Mouse (Mus musculus): ENCODE results near the gene Psmg4. TPM values are rescaled to one million over a fixed set of nuclear protein-coding genes. Genes with fewer than 3 reads are reported as not detected.
A peak's percentile ranks its signal among the peaks of the same experiment; 100 is the strongest.

Psmg4 gene
- total RNA-seq, 2 experiments from 2014 or later: 19.4 to 20.6 TPM

DNA sequence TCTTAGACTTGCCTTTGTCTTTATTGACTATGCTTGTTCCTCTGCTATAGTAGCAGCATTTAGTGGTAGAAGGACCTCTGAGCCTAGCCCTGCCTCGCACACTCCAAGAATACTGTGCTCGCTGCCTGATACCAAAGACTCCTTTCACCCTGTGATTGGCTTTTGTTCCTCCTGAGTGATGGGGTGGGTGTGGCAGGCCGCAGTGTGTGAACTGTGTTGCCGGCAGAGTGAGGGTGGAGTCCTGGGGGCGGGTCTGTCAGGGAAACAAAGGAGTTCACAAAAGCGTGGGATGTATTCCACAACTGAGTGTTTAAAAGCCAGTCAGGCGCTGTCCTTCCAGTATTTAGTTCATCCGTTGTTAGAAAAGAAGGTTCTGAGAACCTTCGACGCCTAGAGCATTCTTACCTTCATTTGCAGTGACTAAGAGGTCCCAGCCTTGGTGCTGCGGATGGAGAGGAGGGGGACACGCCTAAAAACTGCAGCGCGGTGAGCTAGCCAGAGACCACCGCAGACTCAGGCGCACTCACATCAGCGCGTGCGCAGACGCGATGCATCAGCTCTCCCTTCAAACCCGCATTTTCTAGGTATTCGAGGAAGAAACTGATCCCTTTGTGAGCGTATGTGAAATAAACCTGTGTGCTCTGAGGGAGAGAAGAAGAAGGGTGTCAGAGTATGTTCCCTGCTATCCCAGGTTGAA lies 31.6 kb upstream of the Psmg4 start:
- TF ChIP-seq CTCF (IDR thresholded peaks at IDR 0.05): no peak
- DNase-seq (ENCODE audit: extremely low spot score in 1 of 2, low spot score in 2 of 2): peak in 1 of 2 experiments; percentile 59
- Histone ChIP-seq H3K4me3 (peak overlapping the region; percentile 60), H3K27ac (peak overlapping the region; percentile 63)
- intact Hi-C loops (cut with DNase I): loop anchor here (2.0 kb wide), 1 partner anchor 52 kb away; the partner anchor contains the start of gene Tubb2a

DNA sequence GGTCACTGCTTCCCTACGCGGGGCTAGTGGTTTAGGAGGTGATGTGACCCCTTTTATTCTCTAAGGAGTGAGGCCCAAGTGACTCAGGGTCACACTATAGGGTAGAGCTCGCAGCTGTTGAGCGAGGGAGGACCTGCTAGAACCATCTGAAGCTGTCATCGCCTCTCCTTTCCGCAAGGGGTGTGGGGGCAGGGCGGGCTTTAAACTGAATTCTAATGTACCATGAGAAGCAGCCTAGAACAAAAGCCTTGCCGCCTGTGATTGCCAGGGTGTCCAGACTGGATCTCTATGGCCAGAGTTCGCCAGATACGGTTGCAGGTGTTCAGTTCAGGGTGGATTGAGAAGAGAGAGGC lies 31.1 kb upstream of the Psmg4 start:
- peak in 1 of 2 experiments; percentile 42 for DNase-seq (ENCODE audit: extremely low spot score in 1 of 2, low spot score in 2 of 2)
- Histone ChIP-seq H3K27ac (peak overlapping the region; percentile 63; the same call in 1 of the 2 replicates), H3K4me3 (peak overlapping the region; percentile 60; the same call in 1 of the 2 replicates)
- intact Hi-C loops (cut with DNase I): loop anchor here (2.0 kb wide), 1 partner anchor 53 kb away; the partner anchor contains the start of gene Tubb2a
- no peak; the same call in 1 of the 2 replicates for TF ChIP-seq CTCF (IDR thresholded peaks at IDR 0.05)

DNA sequence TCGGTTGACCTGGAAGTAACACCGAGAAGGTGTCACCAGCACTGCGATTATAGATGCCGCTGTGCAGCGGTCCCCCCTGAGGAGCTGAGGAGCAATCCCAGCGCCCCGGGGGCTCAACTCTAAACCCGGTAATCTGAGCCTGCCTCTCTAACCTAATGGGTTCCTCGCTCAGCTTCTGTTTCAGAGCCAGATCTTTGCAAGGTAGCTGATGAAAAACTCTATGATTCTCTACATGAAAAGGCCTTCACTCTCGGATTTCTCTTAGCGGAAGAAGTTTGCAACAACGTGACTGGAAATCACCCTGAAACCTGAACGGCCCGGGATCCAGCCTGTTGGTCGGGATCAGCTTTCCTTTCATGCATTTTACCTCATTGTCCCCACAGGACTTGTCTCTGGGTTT lies 30.5 kb upstream of the Psmg4 start:
- intact Hi-C loops (cut with DNase I): no loop called here
- Histone ChIP-seq H3K4me3 (no peak overlapping the region), H3K27ac (peak overlapping the region; percentile 13; the same call in 1 of the 2 replicates)
- no peak for TF ChIP-seq CTCF (IDR thresholded peaks at IDR 0.05)
- no peak for DNase-seq (ENCODE audit: extremely low spot score in 1 of 2, low spot score in 2 of 2)

DNA sequence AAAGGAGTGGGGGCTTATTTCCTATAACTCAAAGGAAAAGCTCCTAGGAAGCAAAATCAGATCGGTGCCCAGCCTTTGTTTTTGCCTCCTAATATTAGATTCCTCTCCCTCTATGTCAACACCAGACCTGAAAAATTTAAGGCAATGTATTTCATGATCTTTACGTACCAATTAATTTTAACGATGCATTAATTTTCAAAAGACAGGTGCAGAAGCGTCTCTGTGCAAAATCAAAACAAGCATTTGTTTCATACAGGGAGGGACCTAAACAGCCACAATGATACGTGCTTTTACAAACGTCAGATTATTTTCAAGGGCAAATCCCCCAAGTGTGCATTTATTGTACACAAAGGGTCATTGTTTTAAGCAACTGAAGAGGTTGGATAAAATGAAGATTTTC lies 29.9 kb upstream of the Psmg4 start:
- intact Hi-C loops (cut with DNase I): loop anchor here (1.0 kb wide), 1 partner anchor 37 kb away; no protein-coding TSS in a partner anchor
- no peak for TF ChIP-seq CTCF (IDR thresholded peaks at IDR 0.05)
- DNase-seq (ENCODE audit: extremely low spot score in 1 of 2, low spot score in 2 of 2): no peak
- no peak overlapping the region for H3K4me3 ChIP-seq
- peak overlapping the region; percentile 36; the same call in 1 of the 2 replicates for H3K27ac ChIP-seq

DNA sequence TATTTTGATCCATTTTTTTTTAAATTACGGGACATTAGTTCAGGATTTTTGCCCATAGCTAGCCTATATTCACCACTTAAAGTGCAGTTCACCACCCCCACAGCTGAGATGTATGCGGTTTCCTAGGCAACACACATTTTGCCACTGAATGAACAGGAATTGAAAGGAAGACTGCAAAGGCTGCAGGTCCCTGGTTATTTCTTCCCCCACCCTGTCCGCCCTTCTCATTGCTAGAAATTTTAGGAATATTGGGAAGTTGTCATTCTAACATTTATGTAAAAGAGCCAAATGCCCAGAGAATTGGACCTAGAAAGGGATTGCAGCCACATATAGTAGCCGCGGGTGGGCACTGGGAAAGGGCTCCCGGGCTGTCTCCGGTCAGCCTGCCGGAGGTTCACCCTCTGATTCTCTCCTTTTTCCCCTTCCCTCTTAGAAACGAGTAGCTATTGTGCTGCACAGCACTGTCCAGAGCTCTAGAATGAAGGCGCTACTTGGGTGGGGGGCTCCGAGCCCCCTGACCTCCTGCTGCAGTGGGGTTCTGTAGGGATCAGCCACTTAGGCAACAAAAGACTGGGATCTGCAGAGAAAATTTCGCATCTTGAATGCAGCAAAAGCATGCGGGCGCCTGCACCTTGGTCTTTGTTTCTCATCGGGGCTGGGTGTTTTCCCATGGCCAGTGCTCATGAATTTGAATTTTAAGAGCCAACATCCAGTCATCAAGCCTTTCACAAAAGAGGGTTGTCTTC lies 29.3 kb upstream of the Psmg4 start:
- TF ChIP-seq CTCF (IDR thresholded peaks at IDR 0.05): no peak
- H3K4me3 ChIP-seq: peak overlapping the region; percentile 26
- no peak for DNase-seq (ENCODE audit: extremely low spot score in 1 of 2, low spot score in 2 of 2)
- H3K27ac ChIP-seq: peak overlapping the region; percentile 66
- intact Hi-C loops (cut with DNase I): loop anchor here (1.0 to 2.0 kb wide), 2 partner anchors 15 to 37 kb away; no protein-coding TSS in a partner anchor

DNA sequence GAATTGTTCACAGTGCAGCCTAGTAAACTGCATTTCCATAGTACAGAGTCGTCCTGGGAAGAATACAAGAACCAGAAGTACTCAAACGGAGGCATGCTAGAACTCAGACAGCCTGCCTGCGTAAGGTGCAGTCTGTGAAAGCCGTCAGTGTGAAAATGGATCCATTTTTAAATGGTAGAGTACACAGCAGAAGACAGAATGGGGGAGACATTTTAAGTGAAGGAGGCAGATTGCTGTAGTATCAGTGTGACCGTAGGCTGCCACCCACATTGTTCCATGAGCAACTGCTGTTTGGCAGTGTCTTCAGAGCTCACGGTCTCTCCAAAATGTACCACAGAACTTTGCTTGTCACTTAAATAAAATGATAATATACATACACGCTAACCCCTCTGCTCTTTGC lies 28.5 kb upstream of the Psmg4 start:
- H3K27ac ChIP-seq: no peak overlapping the region
- intact Hi-C loops (cut with DNase I): loop anchor here (2.0 kb wide), 1 partner anchor 15 kb away; no protein-coding TSS in a partner anchor
- no peak for TF ChIP-seq CTCF (IDR thresholded peaks at IDR 0.05)
- no peak overlapping the region for H3K4me3 ChIP-seq
- peak in 1 of 2 experiments; percentile 52 for DNase-seq (ENCODE audit: extremely low spot score in 1 of 2, low spot score in 2 of 2)

DNA sequence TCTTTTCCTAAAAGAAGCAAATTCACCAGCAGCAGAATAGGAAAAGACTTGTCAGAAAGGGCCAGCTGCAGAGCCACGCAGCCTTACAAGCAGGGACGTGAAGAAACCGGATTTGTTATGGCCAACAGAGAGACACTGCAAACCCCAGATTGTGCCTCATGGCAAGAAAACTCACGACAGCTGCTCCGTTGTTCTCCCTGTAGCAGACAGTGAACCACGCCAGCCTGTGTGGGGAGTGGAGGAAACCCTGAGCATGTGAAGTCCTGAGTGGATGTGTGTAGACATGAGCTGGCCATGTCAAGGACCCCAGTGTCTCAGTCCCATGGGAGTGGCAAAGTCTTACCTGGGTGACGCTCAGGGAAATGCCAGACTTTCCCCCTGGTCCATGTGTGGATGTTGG lies 26.2 kb upstream of the Psmg4 start:
- Histone ChIP-seq H3K4me3 (no peak overlapping the region), H3K27ac (peak overlapping the region; percentile 15; the same call in 1 of the 2 replicates)
- peak in 1 of 2 experiments; percentile 47 for DNase-seq (ENCODE audit: extremely low spot score in 1 of 2, low spot score in 2 of 2)
- TF ChIP-seq CTCF (IDR thresholded peaks at IDR 0.05): no peak
- intact Hi-C loops (cut with DNase I): no loop called here

DNA sequence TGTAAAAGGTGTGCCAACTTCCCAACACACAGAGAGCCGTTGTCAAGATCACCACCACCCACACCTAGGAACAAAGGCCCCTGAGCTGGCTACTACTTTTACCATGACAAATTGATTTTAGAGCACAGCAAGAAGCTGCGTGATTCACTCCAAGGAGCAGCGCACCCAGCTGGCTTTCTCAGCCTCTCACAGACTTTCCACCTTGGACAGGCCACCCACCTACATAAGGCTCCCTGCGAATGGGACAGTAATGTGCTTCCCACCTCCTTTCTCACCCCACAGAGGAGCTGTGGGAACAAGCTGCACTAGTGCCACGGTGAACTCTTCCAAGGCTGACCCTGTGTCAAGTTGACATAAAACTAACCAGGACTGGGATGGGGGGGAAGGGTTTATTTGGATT lies 19.4 kb upstream of the Psmg4 start:
- Histone ChIP-seq H3K4me3 (no peak overlapping the region), H3K27ac (no peak overlapping the region)
- TF ChIP-seq CTCF (IDR thresholded peaks at IDR 0.05): no peak
- peak in 1 of 2 experiments; percentile 4 for DNase-seq (ENCODE audit: extremely low spot score in 1 of 2, low spot score in 2 of 2)
- intact Hi-C loops (cut with DNase I): no loop called here

DNA sequence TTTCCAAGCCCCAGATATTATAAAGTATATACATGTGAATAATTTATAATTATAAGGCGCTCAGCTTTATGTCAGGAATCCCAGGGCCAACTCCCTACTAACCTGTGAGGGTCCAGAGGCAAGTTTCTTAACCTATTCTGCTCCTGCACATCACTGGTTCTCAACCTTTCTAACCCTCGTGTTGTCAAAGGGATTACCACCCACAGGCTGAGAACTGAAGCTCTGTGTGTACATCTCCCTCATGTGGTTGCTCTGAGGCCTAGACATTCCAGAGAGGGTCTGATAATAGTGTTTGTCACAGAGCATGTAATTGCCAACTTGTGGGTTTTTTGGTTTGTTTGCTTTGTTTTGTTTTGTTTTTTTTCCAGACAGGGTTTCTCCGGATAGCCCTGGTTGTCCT lies 15.8 kb upstream of the Psmg4 start:
- intact Hi-C loops (cut with DNase I): no loop called here
- DNase-seq (ENCODE audit: extremely low spot score in 1 of 2, low spot score in 2 of 2): peak in 1 of 2 experiments; percentile 3
- H3K4me3 ChIP-seq: no peak overlapping the region
- H3K27ac ChIP-seq: no peak overlapping the region
- peak; percentile 21 for TF ChIP-seq CTCF (IDR thresholded peaks at IDR 0.05)

DNA sequence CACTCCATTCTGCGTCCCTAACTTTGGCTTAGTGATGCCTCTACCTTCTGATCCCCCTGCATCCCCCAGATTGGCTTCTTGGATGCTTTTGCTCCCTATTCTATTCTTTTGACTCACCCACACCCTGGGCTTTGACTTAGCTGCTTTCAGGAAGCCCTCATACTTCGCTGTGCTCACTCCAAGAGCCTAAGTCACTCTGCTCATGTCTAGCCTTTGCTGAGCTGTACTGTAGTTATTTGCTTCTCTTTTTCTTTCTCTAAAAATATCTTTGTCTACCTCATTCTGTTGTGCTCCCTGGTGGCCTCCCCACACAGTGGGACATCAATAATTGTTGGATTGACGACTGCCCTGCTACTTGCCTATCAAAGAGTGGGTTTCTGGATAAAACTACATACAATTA lies 14.6 kb upstream of the Psmg4 start:
- peak overlapping the region; percentile 53 for H3K4me3 ChIP-seq
- intact Hi-C loops (cut with DNase I): loop anchor here (2.0 kb wide), 2 partner anchors 13 to 51 kb away; no protein-coding TSS in a partner anchor
- DNase-seq (ENCODE audit: extremely low spot score in 1 of 2, low spot score in 2 of 2): peak in 1 of 2 experiments; percentile 10
- peak overlapping the region; percentile 81 for H3K27ac ChIP-seq
- TF ChIP-seq CTCF (IDR thresholded peaks at IDR 0.05): no peak

DNA sequence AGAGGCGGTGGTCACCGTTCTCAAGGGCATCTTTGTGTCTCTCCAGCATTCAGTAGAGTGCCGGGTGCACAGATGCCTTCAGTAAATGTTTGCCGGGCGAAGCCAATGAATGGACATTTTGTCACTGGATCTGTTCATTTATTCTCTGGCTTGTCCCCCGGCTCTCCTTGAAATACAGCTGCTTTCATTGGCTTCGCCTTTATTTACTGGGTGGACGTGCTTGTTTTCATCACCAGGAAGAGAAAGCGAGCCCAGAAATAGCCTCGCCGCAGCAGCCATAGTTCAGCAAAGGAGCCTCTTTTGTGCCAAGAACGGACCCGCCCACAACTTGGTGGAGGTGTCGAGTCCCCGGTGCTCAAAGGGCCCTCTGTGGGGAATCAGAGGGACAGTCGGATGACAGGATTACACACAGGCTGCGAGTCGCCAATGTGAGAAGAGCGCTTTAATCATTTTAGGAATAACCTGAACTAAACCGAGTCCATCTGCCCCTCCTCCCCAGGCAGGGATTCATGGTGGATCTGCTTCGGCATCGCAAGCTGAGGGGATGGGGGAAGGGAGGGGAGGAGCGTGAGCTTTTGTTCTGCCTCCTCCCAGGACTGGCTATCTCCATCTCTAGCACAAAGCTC lies 13.9 kb upstream of the Psmg4 start:
- peak; percentile 62 to 74 for DNase-seq (ENCODE audit: extremely low spot score in 1 of 2, low spot score in 2 of 2)
- Histone ChIP-seq H3K27ac (peak overlapping the region; percentile 81), H3K4me3 (peak overlapping the region; percentile 53)
- intact Hi-C loops (cut with DNase I): loop anchor here (2.0 kb wide), 2 partner anchors 14 to 52 kb away; no protein-coding TSS in a partner anchor
- TF ChIP-seq CTCF (IDR thresholded peaks at IDR 0.05): no peak; the same call in 1 of the 2 replicates

Measured in left cerebral cortex, adult 2 months (tissue).